Comparison of ENCODE assay signal across 22 mouse cellular contexts in genomic region chr12:32014811-32015210, GRCm38 (mm10). TPM values are rescaled to one million over a fixed set of nuclear protein-coding genes. Genes with fewer than 3 reads are reported as not detected.
DNase-seq lines count a peak whose midpoint lies in the region; ATAC-seq and TF ChIP-seq lines count a peak whose summit lies in the region.
"Had no signal": no experiment of that assay in that cellular context is flagged by ENCODE, and none has a peak within 500 bp of the region (broad histone marks: within the 10 kb centered on the region; RNA-seq: fewer than 3 reads in every experiment).

No protein-coding gene starts in this region.

- no peak overlapping the region for H3K4me3 ChIP-seq in hindbrain, embryonic 13.5 days
- no peak overlapping the region for H3K4me3 ChIP-seq in hindbrain, embryonic 16.5 days (ENCODE audit: low read length)
- H3K4me3 ChIP-seq in stomach, embryonic 16.5 days (replicated peaks; ENCODE audit: low read length): no peak overlapping the region
- no peak overlapping the region for H3K4me3 ChIP-seq in stomach, postnatal 0 days (ENCODE audit: low read depth, low read length)
- H3K4me3 ChIP-seq in embryonic facial prominence, embryonic 15.5 days (replicated peaks): no peak overlapping the region
- H3K4me3 ChIP-seq: embryonic facial prominence, embryonic 12.5 days; gastrocnemius, adult 2 months; heart, adult 2 months; hindbrain, embryonic 12.5 days had no signal

- no peaks in the 10 kb centered on the region for H3K27me3 ChIP-seq in hindbrain, embryonic 13.5 days
- no peaks in the 10 kb centered on the region for H3K27me3 ChIP-seq in hindbrain, embryonic 16.5 days (replicated peaks; ENCODE audit: control insufficient read depth, insufficient read depth, low read length)
- H3K27me3 ChIP-seq in stomach, embryonic 16.5 days (ENCODE audit: control insufficient read depth, insufficient read depth, low read length): no peaks in the 10 kb centered on the region
- H3K27me3 ChIP-seq in stomach, postnatal 0 days (ENCODE audit: control insufficient read depth, insufficient read depth, low read length): no peaks in the 10 kb centered on the region
- H3K27me3 ChIP-seq in embryonic facial prominence, embryonic 15.5 days: no peaks in the 10 kb centered on the region
- H3K27me3 ChIP-seq: embryonic facial prominence, embryonic 12.5 days; hindbrain, embryonic 12.5 days had no signal

- ATAC-seq in hindbrain, embryonic 13.5 days (ENCODE audit: low FRiP score): peak; percentile 22; the same call in 1 of the 2 replicates
- ATAC-seq in hindbrain, embryonic 16.5 days: no peak
- ATAC-seq in stomach, embryonic 16.5 days (ENCODE audit: insufficient read depth, low FRiP score): no peak
- ATAC-seq in stomach, postnatal 0 days (ENCODE audit: low FRiP score, low TSS enrichment): no peak
- ATAC-seq in embryonic facial prominence, embryonic 15.5 days (ENCODE audit: insufficient number of reproducible peaks, low FRiP score, low TSS enrichment, low read depth): no peak
- ATAC-seq: forebrain, embryonic 14.5 days; forebrain, postnatal 0 days; intestine, embryonic 16.5 days had no signal

- no peak for DNase-seq in stomach, postnatal 0 days (ENCODE audit: low spot score)
- no peak for DNase-seq in right cerebral cortex, postnatal 14 days
- no peak for DNase-seq in kidney, adult 8-10 months
- DNase-seq: adrenal gland, adult 8-10 months; adrenal gland, postnatal 25 days; cerebellum, adult 11-12 months; cerebellum, adult 8-10 months; cerebellum, postnatal 36 days; forebrain, postnatal 0 days; gastrocnemius, adult 2 months; gastrocnemius, postnatal 25 days; heart, adult 2 months had no signal

- peaks cover 4% of the 10 kb centered on the region for H3K36me3 ChIP-seq in hindbrain, embryonic 13.5 days
- H3K36me3 ChIP-seq in hindbrain, embryonic 16.5 days (ENCODE audit: control insufficient read depth, insufficient read depth, low read length): no peaks in the 10 kb centered on the region
- H3K36me3 ChIP-seq in stomach, embryonic 16.5 days (ENCODE audit: control insufficient read depth, insufficient read depth, low read length): no peaks in the 10 kb centered on the region
- H3K36me3 ChIP-seq in stomach, postnatal 0 days (ENCODE audit: control insufficient read depth, insufficient read depth, low read length): no peaks in the 10 kb centered on the region
- H3K36me3 ChIP-seq in embryonic facial prominence, embryonic 15.5 days: no peaks in the 10 kb centered on the region
- H3K36me3 ChIP-seq: embryonic facial prominence, embryonic 12.5 days; hindbrain, embryonic 12.5 days had no signal

- H3K9ac ChIP-seq in hindbrain, embryonic 13.5 days: no peak overlapping the region
- no peak overlapping the region for H3K9ac ChIP-seq in hindbrain, embryonic 16.5 days (ENCODE audit: low read depth, low read length)
- no peak overlapping the region for H3K9ac ChIP-seq in stomach, embryonic 16.5 days (ENCODE audit: low read length)
- H3K9ac ChIP-seq in stomach, postnatal 0 days (ENCODE audit: low read length): no peak overlapping the region
- H3K9ac ChIP-seq in embryonic facial prominence, embryonic 15.5 days: no peak overlapping the region
- H3K9ac ChIP-seq: embryonic facial prominence, embryonic 12.5 days; forebrain, postnatal 0 days; hindbrain, embryonic 12.5 days had no signal

- no peak for TF ChIP-seq EP300 in stomach, postnatal 0 days (optimal IDR thresholded peaks at IDR 0.05)

- TF ChIP-seq CTCF in stomach, postnatal 0 days (IDR thresholded peaks at IDR 0.05; ENCODE audit: low read depth): no peak

- H3K9me3 ChIP-seq in hindbrain, embryonic 13.5 days: 0 out of 2 replicates have a peak, but pooled peaks cover 4% of the 10 kb centered on the region
- H3K9me3 ChIP-seq in hindbrain, embryonic 16.5 days (ENCODE audit: control insufficient read depth, low read length): no peaks in the 10 kb centered on the region
- H3K9me3 ChIP-seq in stomach, embryonic 16.5 days (replicated peaks; ENCODE audit: control insufficient read depth, low read length): no peaks in the 10 kb centered on the region
- H3K9me3 ChIP-seq in stomach, postnatal 0 days (ENCODE audit: control insufficient read depth, low read length): no peaks in the 10 kb centered on the region
- no peaks in the 10 kb centered on the region for H3K9me3 ChIP-seq in embryonic facial prominence, embryonic 15.5 days (replicated peaks)
- H3K9me3 ChIP-seq: embryonic facial prominence, embryonic 12.5 days had no signal

- 61% methylated on average over 7 of the region's 7 CpGs for WGBS in hindbrain, embryonic 13.5 days
- 63% methylated on average over 7 of the region's 7 CpGs for WGBS in hindbrain, embryonic 16.5 days
- 53% methylated on average over 7 of the region's 7 CpGs for WGBS in stomach, embryonic 16.5 days
- 54% methylated on average over 7 of the region's 7 CpGs for WGBS in stomach, postnatal 0 days
- 42% methylated on average over 7 of the region's 7 CpGs for WGBS in embryonic facial prominence, embryonic 15.5 days

- H3K27ac ChIP-seq in hindbrain, embryonic 13.5 days: peak overlapping the region; percentile 62
- H3K27ac ChIP-seq in hindbrain, embryonic 16.5 days (ENCODE audit: low read depth, low read length): no peak overlapping the region
- H3K27ac ChIP-seq in stomach, embryonic 16.5 days (ENCODE audit: low read length): 0 out of 2 replicates have a peak overlapping the region, but pooled peaks have one; percentile 26
- no peak overlapping the region for H3K27ac ChIP-seq in stomach, postnatal 0 days (replicated peaks)
- H3K27ac ChIP-seq in embryonic facial prominence, embryonic 15.5 days (replicated peaks): 0 out of 2 replicates have a peak overlapping the region, but pooled peaks have one; percentile 22
- H3K27ac ChIP-seq: gastrocnemius, adult 2 months; heart, adult 2 months; hindbrain, embryonic 12.5 days; hindbrain, postnatal 0 days had no signal

- peaks cover 34% of the 10 kb centered on the region for H3K4me1 ChIP-seq in hindbrain, embryonic 13.5 days (replicated peaks)
- H3K4me1 ChIP-seq in hindbrain, embryonic 16.5 days (ENCODE audit: control insufficient read depth, insufficient read depth, low read depth, low read length): peaks cover 7% of the 10 kb centered on the region
- H3K4me1 ChIP-seq in stomach, embryonic 16.5 days (ENCODE audit: control insufficient read depth, insufficient read depth, low read length): peaks cover 28% of the 10 kb centered on the region
- 0 out of 2 replicates have a peak, but pooled peaks cover 2% of the 10 kb centered on the region for H3K4me1 ChIP-seq in stomach, postnatal 0 days (replicated peaks; ENCODE audit: control insufficient read depth, insufficient read depth)
- H3K4me1 ChIP-seq in embryonic facial prominence, embryonic 15.5 days: peaks cover 12% of the 10 kb centered on the region

- no peak overlapping the region for H3K4me2 ChIP-seq in hindbrain, embryonic 13.5 days
- H3K4me2 ChIP-seq in hindbrain, embryonic 16.5 days (ENCODE audit: low read length): no peak overlapping the region
- H3K4me2 ChIP-seq in stomach, embryonic 16.5 days (ENCODE audit: low read depth, low read length): no peak overlapping the region
- H3K4me2 ChIP-seq in stomach, postnatal 0 days (replicated peaks; ENCODE audit: low read depth): no peak overlapping the region
- H3K4me2 ChIP-seq in embryonic facial prominence, embryonic 15.5 days (replicated peaks): no peak overlapping the region
- H3K4me2 ChIP-seq: embryonic facial prominence, embryonic 12.5 days; heart, embryonic 11.5 days; hindbrain, embryonic 12.5 days had no signal

RNA-seq across cellular contexts. Expression of gene Prkar2b, which starts 46.3 kb away (rescaled TPM):
- polyA plus RNA-seq in hindbrain, embryonic 13.5 days (2015; fragmentation: Nextera tagmentation; extraction: Ambion mirVana): 108 and 110 TPM in 2 replicates
- 123 and 126 TPM in 2 replicates for polyA plus RNA-seq in hindbrain, embryonic 16.5 days (2015; fragmentation: Nextera tagmentation; extraction: Ambion mirVana)
- polyA plus RNA-seq in stomach, embryonic 16.5 days (2015; fragmentation: Nextera tagmentation; extraction: Ambion mirVana): 19.5 and 22.6 TPM in 2 replicates
- 16.3 and 17.9 TPM in 2 replicates for polyA plus RNA-seq in stomach, postnatal 0 days (2015; fragmentation: Nextera tagmentation; extraction: Ambion mirVana)
- polyA plus RNA-seq in embryonic facial prominence, embryonic 15.5 days (2015; fragmentation: Nextera tagmentation; extraction: Ambion mirVana): 30.4 and 36.2 TPM in 2 replicates

Comparison
In these comparisons a context has a peak if more than half of its experiments do, and no peak if none do; other contexts are left out.
1. H3K27ac ChIP-seq: peak in hindbrain, embryonic 13.5 days (single experiment), stomach, embryonic 16.5 days (single experiment) and embryonic facial prominence, embryonic 15.5 days (single experiment); none in hindbrain, embryonic 16.5 days (single experiment) and stomach, postnatal 0 days (single experiment).